Mouse (Mus musculus) midbrain, postnatal 0 days (tissue): ENCODE data around the gene Rab30. TPM values are rescaled to one million over a fixed set of nuclear protein-coding genes. Genes with fewer than 3 reads are reported as not detected.

ENCODE experiments used
- ATAC-seq: fragments of 200-750 bp; cut with Nextera tagmentation; 2 replicates; pipeline ENCODE4 v1.8.0; 2017; ENCODE audit warnings: moderate number of reproducible peaks, mild to moderate bottlenecking, moderate TSS enrichment, moderate library complexity; ENCODE audit not compliant: low FRiP score
- DNase-seq: peaks from one replicate; pipeline ENCODE4 v3.0.0-alpha.2; 2015; ENCODE audit warnings: low spot score
- H3K27ac ChIP-seq: fragments of 300-500 bp; sonication (generic); 2 replicates; pipeline ENCODE4 v1.5.1; 2014; ENCODE audit warnings: low read depth, mild to moderate bottlenecking, low read length, mixed read lengths
- H3K27me3 ChIP-seq: fragments of 300-500 bp; sonication (generic); 2 replicates; pipeline ENCODE4 v1.6.1; 2014; ENCODE audit warnings: low read length, control low read depth, mixed read lengths; ENCODE audit not compliant: insufficient read depth
- H3K36me3 ChIP-seq: fragments of 300-500 bp; sonication (generic); 2 replicates; pipeline ENCODE4 v1.6.1; 2014; ENCODE audit warnings: low read length, control low read depth, mixed read lengths; ENCODE audit not compliant: insufficient read depth
- H3K4me1 ChIP-seq: fragments of 300-500 bp; sonication (generic); 2 replicates; pipeline ENCODE4 v1.6.1; 2014; ENCODE audit warnings: mild to moderate bottlenecking, control low read depth, antibody characterized with exemption, low read length, mixed read lengths; ENCODE audit not compliant: insufficient read depth
- H3K4me2 ChIP-seq: fragments of 300-500 bp; sonication (generic); 2 replicates; pipeline ENCODE4 v1.6.1; 2014; ENCODE audit warnings: low read depth, mild to moderate bottlenecking, low read length, mixed read lengths; ENCODE audit not compliant: poor library complexity, severe bottlenecking
- H3K4me3 ChIP-seq: fragments of 300-500 bp; sonication (generic); 2 replicates; pipeline ENCODE4 v1.5.1; 2014; ENCODE audit warnings: low read depth, mild to moderate bottlenecking, low read length, moderate library complexity
- H3K9ac ChIP-seq: fragments of 300-500 bp; sonication (generic); replicated peaks from 2 replicates; pipeline ENCODE4 v1.6.1; 2014; ENCODE audit warnings: mild to moderate bottlenecking, low read length, moderate library complexity, mixed read lengths; ENCODE audit not compliant: poor library complexity, severe bottlenecking
- H3K9me3 ChIP-seq: fragments of 300-500 bp; sonication (generic); 2 replicates; pipeline ENCODE4 v1.6.1; 2016; ENCODE audit warnings: low read length, control low read depth
- CTCF ChIP-seq: IDR thresholded peaks from 2 replicates; pipeline ENCODE4 v1.5.1; 2016; ENCODE audit warnings: antibody characterized with exemption, mild to moderate bottlenecking
- WGBS: fragments of 180-500 bp; shearing (Covaris S2); extraction: QIAGEN DNeasy Blood & Tissue Kit; methylation state at CpG from one replicate; pipeline ENCODE4 v1.1.7; 2014; 5-methylcytosine and 5-hydroxymethylcytosine counted together
- polyA plus RNA-seq: library from polyadenylated mRNA; unstranded; fragments of >200 nt; fragmentation: Nextera tagmentation; extraction: Ambion mirVana; gene quantifications from 2 replicates; pipeline ENCODE4 v1.2.1, GENCODE M21; 2015
- total RNA-seq: library from RNA; depleted of rRNA; stranded (reverse); fragments of >200 nt; gene quantifications from 2 replicates; pipeline ENCODE4 v1.2.3, GENCODE M21; 2014

Rab30 gene
- total and polyA plus RNA-seq, 2 experiments from 2014 or later = 18.5 to 37.2 TPM

DNA sequence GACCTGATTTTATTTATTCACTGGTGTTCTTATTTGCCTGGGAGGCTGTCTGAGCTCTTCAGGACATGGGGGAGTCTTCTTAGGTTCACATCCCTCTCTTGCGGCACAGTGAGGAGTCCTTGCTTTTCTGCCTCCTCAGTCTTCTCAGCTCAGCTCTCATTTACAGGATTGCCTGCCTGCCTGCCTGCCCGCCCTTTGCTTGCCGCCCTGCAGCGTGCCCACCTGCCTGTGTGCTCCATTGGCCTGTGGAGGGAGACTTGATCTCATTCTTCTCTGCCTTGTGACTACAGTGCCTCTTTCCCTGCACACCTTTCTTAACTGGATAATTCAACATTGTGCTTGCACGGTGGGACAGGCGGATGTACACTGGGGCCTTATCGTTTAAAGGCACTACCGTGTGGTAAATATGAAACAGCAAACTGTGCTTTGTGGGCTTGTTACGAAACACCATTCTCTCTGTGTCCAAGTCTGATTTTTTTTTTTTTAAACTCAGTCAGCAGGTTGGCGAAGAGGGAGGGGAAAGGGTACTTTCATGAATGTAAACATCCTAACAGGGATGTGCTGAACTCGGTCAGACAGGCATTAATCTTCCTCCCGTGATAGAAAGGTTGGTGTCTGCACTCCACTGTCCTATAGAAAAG is 41.9 kb downstream of the Rab30 start:
- no peak for TF ChIP-seq CTCF
- Histone ChIP-seq H3K9me3 (no peaks in the 10 kb centered on the region), H3K27me3 (no peaks in the 10 kb centered on the region), H3K27ac (0 out of 2 replicates have a peak overlapping the region, but pooled peaks have one; percentile 38), H3K9ac (no peak overlapping the region), H3K4me1 (no peaks in the 10 kb centered on the region), H3K4me2 (no peak overlapping the region), H3K4me3 (no peak overlapping the region), H3K36me3 (0 out of 2 replicates have a peak, but pooled peaks cover 3% of the 10 kb centered on the region)
- 76% methylated on average over 12 of the region's 12 CpGs for WGBS
- DNase-seq (no peak), ATAC-seq (no peak)

DNA sequence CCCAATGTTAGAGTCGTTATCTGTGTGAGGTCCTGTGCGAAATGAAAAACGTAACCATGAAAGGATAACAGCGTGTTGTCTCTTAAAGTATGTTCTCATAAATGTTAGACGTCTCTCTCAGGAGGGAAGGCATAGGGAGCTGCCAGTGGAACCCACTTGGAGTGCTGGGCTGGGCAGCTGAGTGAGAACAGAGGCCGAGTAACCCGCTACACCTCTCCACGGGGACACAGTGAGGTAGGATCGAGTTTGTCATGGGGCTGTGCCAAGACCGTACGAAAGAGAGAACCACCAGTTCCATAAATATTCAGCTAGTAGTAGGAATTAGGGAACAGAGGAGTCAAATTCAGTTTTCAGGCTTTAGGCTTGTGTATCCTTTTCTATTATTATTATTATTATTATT is 42.5 kb downstream of the Rab30 start:
- Histone ChIP-seq H3K9ac (no peak overlapping the region), H3K27ac (no peak overlapping the region), H3K4me2 (no peak overlapping the region), H3K4me1 (no peaks in the 10 kb centered on the region), H3K4me3 (no peak overlapping the region), H3K9me3 (no peaks in the 10 kb centered on the region), H3K27me3 (no peaks in the 10 kb centered on the region), H3K36me3 (0 out of 2 replicates have a peak, but pooled peaks cover 3% of the 10 kb centered on the region)
- DNase-seq (no peak), ATAC-seq (no peak)
- TF ChIP-seq CTCF = no peak
- WGBS = 81% methylated on average over 11 of the region's 11 CpGs

DNA sequence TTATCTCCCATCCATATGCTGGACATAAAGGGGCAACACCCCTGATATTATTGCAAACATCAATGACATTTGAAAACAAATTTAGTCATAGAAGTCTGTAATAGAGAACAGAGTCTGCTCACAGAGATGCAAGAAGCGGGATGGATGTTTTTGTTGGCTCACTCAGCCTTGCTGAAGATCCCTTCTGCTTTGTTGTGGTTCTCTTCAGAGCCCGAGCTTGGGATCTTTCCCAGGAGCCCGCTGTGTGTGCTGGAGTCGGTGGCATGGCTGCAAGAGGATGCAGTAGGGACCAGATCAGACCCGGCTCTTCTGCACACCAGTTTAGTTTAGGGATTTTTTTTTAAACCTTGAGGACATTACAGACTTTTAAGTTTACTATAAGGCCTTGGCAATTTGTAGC is 54.3 kb downstream of the Rab30 start:
- H3K9ac ChIP-seq = no peak overlapping the region
- H3K27me3 ChIP-seq = no peaks in the 10 kb centered on the region
- no peaks in the 10 kb centered on the region for H3K4me1 ChIP-seq
- no peak for DNase-seq
- no peak overlapping the region for H3K4me2 ChIP-seq
- H3K36me3 ChIP-seq = no peaks in the 10 kb centered on the region
- no peak overlapping the region for H3K4me3 ChIP-seq
- 78% methylated on average over 5 of the region's 5 CpGs for WGBS
- no peaks in the 10 kb centered on the region for H3K9me3 ChIP-seq
- ATAC-seq = no peak
- H3K27ac ChIP-seq = no peak overlapping the region
- no peak for TF ChIP-seq CTCF

DNA sequence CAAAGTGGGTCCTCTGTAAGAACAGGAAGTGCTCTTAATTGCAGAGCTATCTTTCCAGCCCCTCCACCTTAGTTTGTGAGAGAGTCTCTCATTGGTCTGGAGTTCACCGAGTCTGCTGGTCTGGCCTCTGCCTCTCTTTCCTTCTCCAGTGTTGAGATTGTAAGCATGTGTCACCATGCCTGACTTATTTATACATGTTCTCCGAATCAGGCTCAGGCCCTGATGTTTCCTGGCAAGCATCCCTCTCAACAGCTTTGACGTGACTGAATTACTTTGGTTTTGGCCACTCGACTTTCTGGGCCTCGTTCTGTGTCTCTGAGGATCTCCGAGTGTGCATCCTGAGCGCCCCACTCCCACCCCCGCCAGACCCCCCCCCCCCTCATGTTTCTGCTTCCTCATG is 55.4 kb downstream of the Rab30 start:
- 83% methylated on average over 8 of the region's 8 CpGs for WGBS
- H3K27ac ChIP-seq = no peak overlapping the region
- TF ChIP-seq CTCF = no peak
- no peak overlapping the region for H3K4me2 ChIP-seq
- no peaks in the 10 kb centered on the region for H3K36me3 ChIP-seq
- no peaks in the 10 kb centered on the region for H3K4me1 ChIP-seq
- DNase-seq (no peak), ATAC-seq (no peak)
- no peaks in the 10 kb centered on the region for H3K9me3 ChIP-seq
- H3K27me3 ChIP-seq = no peaks in the 10 kb centered on the region
- H3K4me3 ChIP-seq = no peak overlapping the region
- H3K9ac ChIP-seq = no peak overlapping the region

DNA sequence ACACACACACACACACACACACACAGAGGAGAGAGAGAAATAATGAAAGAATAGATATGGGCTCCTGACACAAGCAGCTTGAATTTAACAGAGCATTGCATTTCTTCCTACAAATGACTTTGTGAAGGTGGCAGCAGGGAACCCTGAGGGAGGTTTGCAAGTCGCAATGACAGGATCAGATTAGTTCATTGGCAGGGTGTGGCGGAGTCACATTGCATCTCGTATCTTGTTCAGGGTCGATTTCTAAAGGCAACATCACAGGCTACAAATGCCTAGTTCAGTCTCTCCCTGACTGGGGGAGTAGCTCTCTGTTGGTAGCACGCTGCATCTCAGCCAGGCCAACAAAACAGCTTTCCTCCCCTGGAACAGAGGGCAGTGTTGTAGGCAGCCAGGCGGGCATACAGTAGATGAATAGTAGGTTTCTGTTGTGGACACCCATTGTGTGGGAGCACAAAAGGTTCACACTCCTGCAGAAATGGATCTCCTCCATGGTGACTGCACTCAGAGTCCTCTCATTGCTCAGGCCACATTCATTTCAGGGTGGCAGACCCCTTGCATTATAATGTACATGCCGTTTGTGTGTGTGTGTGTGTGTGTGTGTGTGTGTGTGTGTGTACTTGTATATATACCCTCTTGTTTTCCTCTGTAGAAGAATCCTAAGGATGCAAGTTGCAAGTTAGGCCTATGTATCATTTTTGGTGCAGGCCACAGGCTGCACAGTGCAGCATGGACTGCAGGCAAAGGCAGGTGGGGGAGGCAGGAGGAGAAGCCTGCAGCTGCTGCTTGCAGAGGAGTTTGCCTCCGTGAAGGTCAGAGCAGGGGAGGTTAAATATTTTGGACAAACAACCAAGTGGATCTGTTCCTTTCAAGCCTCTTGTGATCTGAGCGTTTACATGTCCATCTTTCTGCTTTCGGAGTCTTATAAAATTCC is 58.5 kb downstream of the Rab30 start:
- peak; percentile 54 for ATAC-seq
- TF ChIP-seq CTCF = no peak
- Histone ChIP-seq H3K4me1 (no peaks in the 10 kb centered on the region), H3K27me3 (no peaks in the 10 kb centered on the region), H3K27ac (no peak overlapping the region), H3K4me2 (no peak overlapping the region), H3K9ac (no peak overlapping the region), H3K36me3 (no peaks in the 10 kb centered on the region), H3K4me3 (no peak overlapping the region), H3K9me3 (no peaks in the 10 kb centered on the region)
- peak; percentile 19 for DNase-seq
- WGBS = 47% methylated on average over 10 of the region's 10 CpGs

DNA sequence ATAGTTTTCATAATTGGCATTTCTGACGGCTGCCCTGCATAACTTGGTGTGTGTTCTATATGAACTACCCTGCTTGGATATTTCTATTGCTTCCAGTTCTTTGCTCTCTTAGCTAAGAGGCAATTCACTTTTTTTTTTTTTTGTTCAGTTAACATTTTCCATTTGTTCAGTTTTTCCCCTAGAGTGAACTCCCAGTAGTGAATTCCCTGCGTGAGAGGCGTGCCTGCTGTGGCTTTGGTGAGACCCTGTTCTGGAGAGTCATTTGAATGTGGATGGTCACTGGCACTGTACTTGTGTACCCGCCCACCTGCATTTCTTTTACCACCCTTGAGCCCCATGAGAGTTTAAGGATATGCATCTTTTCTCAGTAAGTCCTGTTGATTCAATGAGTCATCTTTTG is 60.8 kb downstream of the Rab30 start:
- Histone ChIP-seq H3K4me1 (no peaks in the 10 kb centered on the region; the same call in 1 of the 2 replicates), H3K4me2 (no peak overlapping the region), H3K36me3 (no peaks in the 10 kb centered on the region), H3K27me3 (no peaks in the 10 kb centered on the region), H3K9ac (no peak overlapping the region), H3K4me3 (no peak overlapping the region), H3K9me3 (no peaks in the 10 kb centered on the region), H3K27ac (no peak overlapping the region)
- TF ChIP-seq CTCF = no peak
- DNase-seq (no peak), ATAC-seq (no peak)
- WGBS = 87% methylated on average over 4 of the region's 4 CpGs
